Mouse (Mus musculus) urinary bladder, postnatal 25 days (tissue): ENCODE data around the gene Sclt1.

Source experiments
- DNase-seq: peaks from one replicate; pipeline ENCODE4 v3.0.0; 2022; ENCODE audit warnings: low spot score

Sclt1 gene

GRCm38 (mm10) chr3:41586917-41587316 lies 155.4 kb downstream of the Sclt1 start:
- DNase-seq: no peak

- no peak for DNase-seq
Observed at GRCm38 (mm10) chr3:41586330-41586729, 156.0 kb downstream of the Sclt1 start.

GRCm38 (mm10) chr3:41585548-41585947 lies 156.8 kb downstream of the Sclt1 start:
- no peak for DNase-seq

GRCm38 (mm10) chr3:41583621-41584020 lies 158.7 kb downstream of the Sclt1 start:
- DNase-seq: no peak

- no peak for DNase-seq
Observed at GRCm38 (mm10) chr3:41583092-41583491, 159.2 kb downstream of the Sclt1 start.

- DNase-seq: no peak
Observed at GRCm38 (mm10) chr3:41582256-41582655, 160.1 kb downstream of the Sclt1 start.

- no peak for DNase-seq
Observed at GRCm38 (mm10) chr3:41581436-41581835, 160.9 kb downstream of the Sclt1 start.

- no peak for DNase-seq
Observed at GRCm38 (mm10) chr3:41580401-41581323, 161.7 kb downstream of the Sclt1 start.

- DNase-seq: no peak
Observed at GRCm38 (mm10) chr3:41579873-41580272, 162.4 kb downstream of the Sclt1 start.

- DNase-seq: no peak
Observed at GRCm38 (mm10) chr3:41577240-41577639, 165.1 kb downstream of the Sclt1 start.
